Mouse (Mus musculus): ENCODE data around the gene Nfatc2ip. TPM values are rescaled to one million over a fixed set of nuclear protein-coding genes. Genes with fewer than 3 reads are reported as not detected.
"Not testable (repeated sequence)": the region's sequence is repeated elsewhere in the genome, so short reads cannot be mapped to it uniquely, and the experiment has no call there.

Nfatc2ip gene
- polyA plus RNA-seq, 1 experiment from 2014 or later = 2.1 TPM

- H3K27me3 ChIP-seq (ENCODE audit: control insufficient read depth, insufficient read depth, low read depth, low read length) = 0 out of 2 replicates have a peak, but pooled peaks cover 2% of the 10 kb centered on the region
- ATAC-seq = no peak
- no peaks in the 10 kb centered on the region for H3K9me3 ChIP-seq (replicated peaks; ENCODE audit: control insufficient read depth, low read length, poor library complexity, severe bottlenecking)
- WGBS = 8% methylated on average over 8 of the region's 8 CpGs
- no peaks in the 10 kb centered on the region for H3K4me1 ChIP-seq (ENCODE audit: control insufficient read depth, insufficient read depth, low read length)
- H3K4me3 ChIP-seq (ENCODE audit: low read depth, low read length) = no peak overlapping the region
- H3K36me3 ChIP-seq (ENCODE audit: control insufficient read depth, insufficient read depth, low read length) = no peaks in the 10 kb centered on the region
- H3K27ac ChIP-seq (ENCODE audit: low read length) = no peak overlapping the region
- H3K9ac ChIP-seq (ENCODE audit: low read depth, low read length) = no peak overlapping the region
- H3K4me2 ChIP-seq (ENCODE audit: low read length) = no peak overlapping the region
Observed at GRCm38 (mm10) chr7:126417045-126417444, 20.5 kb upstream of the Nfatc2ip start.

DNA sequence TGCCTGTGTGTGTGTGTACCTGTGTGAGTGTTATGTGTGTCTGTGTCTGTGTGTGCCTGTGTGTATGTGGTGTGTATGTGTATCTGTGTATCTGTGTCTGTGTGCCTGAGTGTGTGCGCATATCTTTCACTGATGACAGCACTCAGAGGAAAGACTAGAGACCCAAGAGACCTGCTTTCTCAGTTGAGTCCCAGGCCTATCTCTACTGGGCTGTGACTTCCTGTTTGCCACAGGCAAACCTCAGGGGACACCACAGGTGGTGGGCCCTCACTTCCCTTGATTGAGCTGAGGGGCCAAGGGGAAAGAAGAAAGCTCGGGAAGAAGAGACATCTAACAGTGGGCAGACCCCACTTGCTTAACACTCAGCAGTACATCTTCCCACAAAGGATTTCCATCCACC is 20.1 kb upstream of the Nfatc2ip start:
- H3K36me3 ChIP-seq (ENCODE audit: control insufficient read depth, insufficient read depth, low read length) = no peaks in the 10 kb centered on the region
- 43% methylated on average over 2 of the region's 2 CpGs for WGBS
- no peak overlapping the region for H3K9ac ChIP-seq (ENCODE audit: low read depth, low read length)
- no peak overlapping the region for H3K4me2 ChIP-seq (ENCODE audit: low read length)
- H3K27me3 ChIP-seq (ENCODE audit: control insufficient read depth, insufficient read depth, low read depth, low read length) = 0 out of 2 replicates have a peak, but pooled peaks cover 2% of the 10 kb centered on the region
- H3K27ac ChIP-seq (ENCODE audit: low read length) = no peak overlapping the region
- ATAC-seq = no peak
- H3K4me1 ChIP-seq (ENCODE audit: control insufficient read depth, insufficient read depth, low read length) = no peaks in the 10 kb centered on the region
- H3K9me3 ChIP-seq (replicated peaks; ENCODE audit: control insufficient read depth, low read length, poor library complexity, severe bottlenecking) = no peaks in the 10 kb centered on the region
- no peak overlapping the region for H3K4me3 ChIP-seq (ENCODE audit: low read depth, low read length)

DNA sequence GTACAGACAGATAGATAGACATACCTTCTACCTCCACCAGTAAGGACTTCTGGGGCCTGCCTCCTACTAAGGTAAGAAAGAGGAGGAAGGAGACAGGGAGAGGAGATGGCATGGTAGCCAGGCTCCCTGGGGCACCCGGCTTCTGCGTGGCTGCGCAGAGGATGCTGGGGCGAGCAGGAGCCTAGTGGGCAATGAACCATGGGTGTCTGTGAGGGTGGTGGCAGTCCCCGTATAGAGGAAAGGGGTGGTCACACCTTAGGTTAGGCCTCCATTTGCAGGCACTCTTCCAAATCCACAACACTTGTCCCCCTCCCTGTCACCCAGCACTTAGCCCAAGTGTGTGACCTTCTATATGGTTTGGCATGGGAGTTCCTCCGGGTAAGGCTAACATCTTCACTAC is 18.2 kb upstream of the Nfatc2ip start, which contains the start of gene Cd19:
Gene Cd19, minus strand, starts transcription at position 165 of the 400 bp plus-strand sequence.
- ATAC-seq = no peak
- 92% methylated on average over 6 of the region's 6 CpGs for WGBS
- no peak within 1 kb of the TSS for H3K9ac ChIP-seq (ENCODE audit: low read depth, low read length)

GRCm38 (mm10) chr7:126411061-126411460 is 14.5 kb upstream of the Nfatc2ip start:
- no peak for ATAC-seq
- WGBS = 83% methylated on average over 4 of the region's 4 CpGs
- H3K9me3 ChIP-seq (replicated peaks; ENCODE audit: control insufficient read depth, low read length, poor library complexity, severe bottlenecking) = no peaks in the 10 kb centered on the region
- H3K9ac ChIP-seq (ENCODE audit: low read depth, low read length) = no peak overlapping the region
- H3K36me3 ChIP-seq (ENCODE audit: control insufficient read depth, insufficient read depth, low read length) = no peaks in the 10 kb centered on the region
- no peak overlapping the region for H3K4me2 ChIP-seq (ENCODE audit: low read length)
- H3K27me3 ChIP-seq (ENCODE audit: control insufficient read depth, insufficient read depth, low read depth, low read length) = 0 out of 2 replicates have a peak, but pooled peaks cover 2% of the 10 kb centered on the region
- H3K27ac ChIP-seq (ENCODE audit: low read length) = no peak overlapping the region
- H3K4me1 ChIP-seq (ENCODE audit: control insufficient read depth, insufficient read depth, low read length) = no peaks in the 10 kb centered on the region
- H3K4me3 ChIP-seq (ENCODE audit: low read depth, low read length) = no peak overlapping the region

More for the DNA sequence above, 18.2 kb upstream of the Nfatc2ip start, which contains the start of gene Cd19:
- 0 out of 2 replicates have a peak, but pooled peaks cover 2% of the 10 kb centered on the region for H3K27me3 ChIP-seq (ENCODE audit: control insufficient read depth, insufficient read depth, low read depth, low read length)
- H3K4me1 ChIP-seq (ENCODE audit: control insufficient read depth, insufficient read depth, low read length) = no peaks in the 10 kb centered on the region
- no peak within 1 kb of the TSS for H3K4me3 ChIP-seq (ENCODE audit: low read depth, low read length)
- H3K4me2 ChIP-seq (ENCODE audit: low read length) = no peak within 1 kb of the TSS
- no peaks in the 10 kb centered on the region for H3K9me3 ChIP-seq (replicated peaks; ENCODE audit: control insufficient read depth, low read length, poor library complexity, severe bottlenecking)
- H3K27ac ChIP-seq (ENCODE audit: low read length) = no peak within 1 kb of the TSS
- no peaks in the 10 kb centered on the region for H3K36me3 ChIP-seq (ENCODE audit: control insufficient read depth, insufficient read depth, low read length)

DNA sequence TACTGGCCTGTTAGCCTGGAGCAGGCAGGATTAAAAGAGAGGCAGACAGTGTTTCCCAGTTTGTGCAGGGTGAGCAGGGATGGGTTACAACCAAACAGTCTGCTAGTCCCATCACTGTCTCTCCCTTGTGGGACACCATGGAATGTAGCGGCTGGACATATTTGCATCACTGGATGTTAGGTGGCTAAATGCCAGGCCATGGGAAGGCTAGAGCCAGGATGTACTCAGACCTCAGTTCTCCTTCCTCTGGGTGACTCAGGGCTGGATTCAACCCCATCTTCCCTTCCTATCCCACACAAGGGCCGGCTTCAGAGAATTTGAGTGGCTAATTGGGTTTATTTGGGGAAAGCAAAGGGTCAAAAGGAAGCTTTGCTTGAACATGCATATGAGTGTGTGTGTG is 12.1 kb upstream of the Nfatc2ip start:
- Histone ChIP-seq H3K4me1 (ENCODE audit: control insufficient read depth, insufficient read depth, low read length) (no peaks in the 10 kb centered on the region), H3K36me3 (ENCODE audit: control insufficient read depth, insufficient read depth, low read length) (no peaks in the 10 kb centered on the region), H3K27ac (ENCODE audit: low read length) (no peak overlapping the region), H3K4me3 (ENCODE audit: low read depth, low read length) (no peak overlapping the region), H3K4me2 (ENCODE audit: low read length) (no peak overlapping the region), H3K9ac (ENCODE audit: low read depth, low read length) (no peak overlapping the region), H3K27me3 (ENCODE audit: control insufficient read depth, insufficient read depth, low read depth, low read length) (no peaks in the 10 kb centered on the region), H3K9me3 (replicated peaks; ENCODE audit: control insufficient read depth, low read length, poor library complexity, severe bottlenecking) (no peaks in the 10 kb centered on the region)
- 94% methylated on average over 2 of the region's 2 CpGs for WGBS
- ATAC-seq = no peak

GRCm38 (mm10) chr7:126402518-126402917 is 6.0 kb upstream of the Nfatc2ip start:
- not testable (repeated sequence) for H3K27me3 ChIP-seq (ENCODE audit: control insufficient read depth, insufficient read depth, low read depth, low read length); H3K9me3 ChIP-seq (replicated peaks; ENCODE audit: control insufficient read depth, low read length, poor library complexity, severe bottlenecking); H3K4me3 ChIP-seq (ENCODE audit: low read depth, low read length); H3K4me1 ChIP-seq (ENCODE audit: control insufficient read depth, insufficient read depth, low read length); H3K9ac ChIP-seq (ENCODE audit: low read depth, low read length); ATAC-seq; H3K27ac ChIP-seq (ENCODE audit: low read length); H3K4me2 ChIP-seq (ENCODE audit: low read length); H3K36me3 ChIP-seq (ENCODE audit: control insufficient read depth, insufficient read depth, low read length)
- 87% methylated on average over 7 of the region's 8 CpGs for WGBS

- no peak overlapping the region for H3K4me3 ChIP-seq (ENCODE audit: low read depth, low read length)
- H3K4me1 ChIP-seq (ENCODE audit: control insufficient read depth, insufficient read depth, low read length) = peaks cover 6% of the 10 kb centered on the region
- no peak overlapping the region for H3K9ac ChIP-seq (ENCODE audit: low read depth, low read length)
- 11% methylated on average over 5 of the region's 5 CpGs for WGBS
- no peaks in the 10 kb centered on the region for H3K27me3 ChIP-seq (ENCODE audit: control insufficient read depth, insufficient read depth, low read depth, low read length)
- no peak overlapping the region for H3K4me2 ChIP-seq (ENCODE audit: low read length)
- H3K27ac ChIP-seq (ENCODE audit: low read length) = no peak overlapping the region
- ATAC-seq = no peak
- H3K9me3 ChIP-seq (replicated peaks; ENCODE audit: control insufficient read depth, low read length, poor library complexity, severe bottlenecking) = no peaks in the 10 kb centered on the region
- no peaks in the 10 kb centered on the region for H3K36me3 ChIP-seq (ENCODE audit: control insufficient read depth, insufficient read depth, low read length)
Observed at GRCm38 (mm10) chr7:126399548-126399947, 3.0 kb upstream of the Nfatc2ip start.

GRCm38 (mm10) chr7:126397822-126398221 is 1.3 kb upstream of the Nfatc2ip start:
- peaks cover 6% of the 10 kb centered on the region for H3K4me1 ChIP-seq (ENCODE audit: control insufficient read depth, insufficient read depth, low read length)
- no peaks in the 10 kb centered on the region for H3K27me3 ChIP-seq (ENCODE audit: control insufficient read depth, insufficient read depth, low read depth, low read length)
- ATAC-seq = no peak
- H3K4me3 ChIP-seq (ENCODE audit: low read depth, low read length) = no peak overlapping the region
- no peak overlapping the region for H3K27ac ChIP-seq (ENCODE audit: low read length)
- no peak overlapping the region for H3K4me2 ChIP-seq (ENCODE audit: low read length)
- H3K36me3 ChIP-seq (ENCODE audit: control insufficient read depth, insufficient read depth, low read length) = no peaks in the 10 kb centered on the region
- no peak overlapping the region for H3K9ac ChIP-seq (ENCODE audit: low read depth, low read length)
- H3K9me3 ChIP-seq (replicated peaks; ENCODE audit: control insufficient read depth, low read length, poor library complexity, severe bottlenecking) = no peaks in the 10 kb centered on the region
- WGBS = 97% methylated on average over 4 of the region's 4 CpGs

- no peak for ATAC-seq
- Histone ChIP-seq H3K27ac (ENCODE audit: low read length) (no peak overlapping the region), H3K4me3 (ENCODE audit: low read depth, low read length) (0 out of 2 replicates have a peak overlapping the region, but pooled peaks have one; percentile 8), H3K36me3 (ENCODE audit: control insufficient read depth, insufficient read depth, low read length) (no peaks in the 10 kb centered on the region), H3K4me2 (ENCODE audit: low read length) (peak overlapping the region; percentile 41), H3K9ac (ENCODE audit: low read depth, low read length) (no peak overlapping the region), H3K4me1 (ENCODE audit: control insufficient read depth, insufficient read depth, low read length) (peaks cover 6% of the 10 kb centered on the region), H3K27me3 (ENCODE audit: control insufficient read depth, insufficient read depth, low read depth, low read length) (no peaks in the 10 kb centered on the region), H3K9me3 (replicated peaks; ENCODE audit: control insufficient read depth, low read length, poor library complexity, severe bottlenecking) (no peaks in the 10 kb centered on the region)
- WGBS = 56% methylated on average over 6 of the region's 6 CpGs
Observed at GRCm38 (mm10) chr7:126397221-126397620, 684 bp upstream of the Nfatc2ip start.

All from midbrain, embryonic 16.5 days (tissue).